Mouse (Mus musculus): ENCODE data around the gene Naa11.

- TF ChIP-seq CTCF (IDR thresholded peaks at IDR 0.05; ENCODE audit: control insufficient read depth, insufficient read depth, low read length) = no peak
- no peak for TF ChIP-seq POLR2A (IDR thresholded peaks at IDR 0.05; ENCODE audit: borderline replicate concordance, control insufficient read depth, low read depth, low read length)
Observed at GRCm38 (mm10) chr5:97334794-97335193, 57.4 kb downstream of the Naa11 start.

Data from bone marrow, adult 2 months (tissue).